Mouse (Mus musculus) embryonic fibroblast, embryonic 13.5 days (primary cell): ENCODE results near the gene Acot7.

Source experiments
- CTCF ChIP-seq: IDR thresholded peaks from 2 replicates; pipeline ENCODE4 v1.5.1; 2011; ENCODE audit warnings: mild to moderate bottlenecking, control low read depth, low read length, moderate library complexity, borderline replicate concordance; ENCODE audit not compliant: insufficient read depth
- POLR2A ChIP-seq: IDR thresholded peaks from 2 replicates; pipeline ENCODE4 v1.6.1; 2011; ENCODE audit warnings: low read depth, mild to moderate bottlenecking, control low read depth, low read length, moderate library complexity

- TF ChIP-seq CTCF (no peak), POLR2A (0 out of 2 replicates have a peak, but pooled peaks have one; percentile 34)
These were observed 135.3 kb downstream of the Acot7 start for GRCm38 (mm10) chr4:152313211-152313632.
